Mouse (Mus musculus) ES-E14 (cell line): ENCODE data around the gene Uqcr10.

Source experiments
- CHD2 ChIP-seq: IDR thresholded peaks from 2 replicates; pipeline ENCODE4 v1.6.1; 2014; ENCODE audit warnings: mild to moderate bottlenecking, low read depth, low read length, inconsistent platforms
- HCFC1 ChIP-seq: IDR thresholded peaks from 2 replicates; pipeline ENCODE4 v1.6.1; 2012; ENCODE audit warnings: low read length, inconsistent platforms, borderline replicate concordance; ENCODE audit not compliant: insufficient read depth
- MAFK ChIP-seq: IDR thresholded peaks from 2 replicates; pipeline ENCODE4 v1.6.1; 2014; ENCODE audit warnings: mild to moderate bottlenecking, low read depth, low read length, inconsistent platforms; ENCODE audit not compliant: insufficient read depth
- ZC3H11A ChIP-seq: IDR thresholded peaks from 2 replicates; pipeline ENCODE4 v1.6.1; 2012; ENCODE audit warnings: low read depth, mild to moderate bottlenecking, inconsistent platforms, low read length, borderline replicate concordance
- ZNF384 ChIP-seq: IDR thresholded peaks from 2 replicates; pipeline ENCODE4 v1.6.1; 2012; ENCODE audit warnings: low read depth, low read length, inconsistent platforms

- TF ChIP-seq CHD2 (0 out of 2 replicates have a peak, but pooled peaks have one; percentile 39), MAFK (no peak), HCFC1 (no peak), ZC3H11A (no peak), ZNF384 (no peak)
Observed at GRCm38 (mm10) chr11:4690353-4690752, 13.8 kb downstream of the Uqcr10 start.
